Mouse (Mus musculus) layer of hippocampus, adult 6 months (tissue): ENCODE measurements around the gene Gm8332. TPM values are rescaled to one million over a fixed set of nuclear protein-coding genes. Genes with fewer than 3 reads are reported as not detected.

Experiments
- long read RNA-seq, 2 experiments: library from polyadenylated mRNA; unstranded; transcript quantifications; one replicate each; pipeline ENCODE4 v2.0.0; 2019 to 2020
- polyA plus RNA-seq: library from polyadenylated mRNA; unstranded; fragments of <200 nt; fragmentation: Nextera tagmentation; gene quantifications from 2 replicates; pipeline ENCODE4 v1.2.3, GENCODE M21; 2021

Gm8332 gene
- polyA plus RNA-seq: not detected in 2 replicates
- long read RNA-seq, experiment 1: 0 reads
- long read RNA-seq, experiment 2, partial matches to known transcripts: 0 of 1 reads
- long read RNA-seq, experiment 2, other reads (novel, unspliced or antisense): 0 of 1 reads

DNA sequence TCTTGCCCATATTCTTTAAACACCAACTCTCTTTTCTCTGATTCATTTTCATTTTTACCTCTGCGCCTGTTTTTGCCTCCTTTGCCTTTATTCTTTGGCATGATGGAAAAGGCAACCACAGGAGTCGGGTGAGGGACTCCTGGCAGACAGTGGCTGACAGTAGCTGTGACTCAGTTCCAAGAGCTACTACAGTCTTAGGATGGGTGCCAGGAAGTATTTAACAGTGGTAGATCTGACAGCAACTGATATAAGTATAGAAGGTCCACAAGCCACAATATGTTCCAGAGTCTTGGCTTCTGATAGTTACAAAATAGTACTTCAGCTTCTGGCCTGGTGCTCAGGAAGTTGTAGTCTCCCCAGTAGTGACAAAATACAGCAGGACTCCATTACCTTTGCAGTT, at the start of gene Gm8332:
Gene Gm8332 (minus strand): TSS at position 101 of the 400 bp plus-strand sequence.

DNA sequence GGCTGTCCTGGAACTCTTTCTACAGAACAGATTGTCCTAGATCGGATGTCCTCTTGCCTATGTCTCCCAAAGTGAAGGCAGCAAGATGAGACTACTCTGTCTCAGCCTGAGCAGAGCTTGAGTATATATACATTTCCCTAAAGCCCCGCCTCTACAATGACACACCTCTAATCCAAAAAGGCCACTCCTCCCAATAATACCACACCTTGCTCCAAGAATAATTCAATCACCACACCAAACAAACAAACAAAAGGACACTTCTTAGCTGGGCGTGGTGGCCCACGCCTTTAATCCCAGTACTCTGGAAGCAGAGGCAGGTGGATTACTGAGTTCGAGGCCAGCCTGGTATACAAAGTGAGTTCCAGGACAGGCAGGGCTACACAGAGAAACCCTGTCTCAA, 24.5 kb upstream of the Gm8332 start, which contains the start of gene Gm5662:
Gene Gm5662 (minus strand): TSS at position 101 of the 400 bp plus-strand sequence.

Other genes starting within 250 kb of the Gm8332 start
- not detected in 2 replicates for gene Gm2075, start 238.3 kb downstream of the Gm8332 start, polyA plus RNA-seq
- not detected in 2 replicates for gene Gm6803, start 231.3 kb downstream of the Gm8332 start, polyA plus RNA-seq
- not detected in 2 replicates for gene Gm2056, start 223.1 kb downstream of the Gm8332 start, polyA plus RNA-seq
- not detected in 2 replicates for gene Gm16368, start 166.4 kb downstream of the Gm8332 start, polyA plus RNA-seq
- not detected in 2 replicates for gene Gm10436, start 68.0 kb downstream of the Gm8332 start, polyA plus RNA-seq
- not detected in 2 replicates for gene Gm5662, start 24.4 kb upstream of the Gm8332 start, polyA plus RNA-seq
- gene Gm5039, start 73.9 kb upstream of the Gm8332 start, polyA plus RNA-seq: not detected in 2 replicates
- gene Adck1, start 110.5 kb upstream of the Gm8332 start, polyA plus RNA-seq: 33.3 and 35.7 TPM in 2 replicates